Mouse (Mus musculus) adrenal gland, adult 10 weeks (tissue): ENCODE measurements around the gene Cga. TPM values are rescaled to one million over a fixed set of nuclear protein-coding genes. Genes with fewer than 3 reads are reported as not detected.

ENCODE experiments used
- polyA plus RNA-seq: library from polyadenylated mRNA; stranded (reverse); fragments of 350-450 nt; fragmentation: Illumina TruSeq; extraction: RNeasy Lipid Tissue Mini Kit (QIAGEN cat#74804); gene quantifications from one replicate; pipeline ENCODE4 v1.2.3, GENCODE M21; 2014; ENCODE audit warnings: low read depth, low replicate concordance

Cga gene
- polyA plus RNA-seq, result not detected

DNA sequence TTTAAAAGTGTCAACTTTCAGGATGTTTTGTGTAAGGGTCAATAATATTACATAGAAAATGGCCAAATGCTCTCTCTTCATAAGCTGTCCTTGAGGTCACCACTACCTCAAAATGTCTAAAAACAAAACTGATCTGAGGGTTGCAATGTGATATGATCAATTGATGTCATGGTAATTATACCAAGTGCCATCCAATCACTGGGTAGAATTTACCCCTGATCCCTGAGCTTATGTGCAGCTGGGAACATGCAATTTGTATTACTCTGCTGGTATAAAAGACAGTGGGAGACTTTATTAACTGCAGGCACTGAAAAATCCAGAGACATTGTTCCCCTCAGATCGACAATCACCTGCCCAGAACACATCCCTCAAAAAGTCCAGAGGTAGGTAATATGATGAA lies at the start of gene Cga:
Gene Cga, plus strand, starts transcription at position 301 of the 400 bp plus-strand sequence.

DNA sequence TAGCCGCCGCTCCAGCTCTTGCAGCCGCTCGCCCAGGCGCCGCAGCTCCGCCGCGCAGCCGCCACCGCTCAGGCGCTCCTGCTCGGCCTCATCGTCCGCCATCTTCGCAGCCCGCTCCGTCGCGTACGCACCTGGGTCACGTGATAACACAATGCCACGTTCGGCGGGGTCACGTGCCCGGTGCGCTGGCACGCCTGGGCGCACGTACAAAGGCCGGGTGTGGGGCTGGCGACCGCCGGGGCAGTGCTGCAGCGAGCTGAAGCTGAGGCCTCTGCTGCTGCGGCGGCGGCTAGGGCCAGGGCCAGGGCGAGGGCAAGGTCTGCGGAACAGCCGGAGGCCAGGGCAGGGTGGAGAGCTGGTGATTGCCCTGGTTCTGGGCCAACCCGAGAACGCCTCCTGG lies 10.8 kb upstream of the Cga start, which contains the start of gene Zfp292:
Gene Zfp292, minus strand, starts transcription at position 143 of the 400 bp plus-strand sequence.

Other genes with a start within 250 kb of the Cga start
- 115 TPM for gene Slc35a1, start 206.3 kb upstream of the Cga start, polyA plus RNA-seq
- gene Cfap206, start 163.6 kb upstream of the Cga start, polyA plus RNA-seq, result not detected
- gene Gm136, start 137.5 kb upstream of the Cga start, polyA plus RNA-seq, result not detected
- 96.7 TPM for gene Smim8, start 115.4 kb upstream of the Cga start, polyA plus RNA-seq
- 43.7 TPM for gene Zfp292, start 10.8 kb upstream of the Cga start, polyA plus RNA-seq